Mouse (Mus musculus) thymus, adult 2 months (tissue): ENCODE results near the gene Zfp786. TPM values are rescaled to one million over a fixed set of nuclear protein-coding genes. Genes with fewer than 3 reads are reported as not detected.
A peak's percentile ranks its signal among the peaks of the same experiment; 100 is the strongest.
"Not testable (repeated sequence)": the region's sequence is repeated elsewhere in the genome, so short reads cannot be mapped to it uniquely, and the experiment has no call there.

Experiments used
- DNase-seq: peaks from one replicate; pipeline ENCODE4 v3.0.0; 2021
- H3K27ac ChIP-seq: fragments of 200-500 bp; 2 replicates; pipeline ENCODE4 v1.5.1; 2012; ENCODE audit warnings: low read length, control low read depth; ENCODE audit not compliant: control insufficient read depth, insufficient read depth
- H3K27me3 ChIP-seq: fragments of 200-500 bp; 2 replicates; pipeline ENCODE4 v1.6.1; 2012; ENCODE audit warnings: mild to moderate bottlenecking, low read length, moderate library complexity, mixed read lengths; ENCODE audit not compliant: control insufficient read depth, insufficient read depth
- H3K36me3 ChIP-seq: fragments of 200-500 bp; 2 replicates; pipeline ENCODE4 v1.6.1; 2012; ENCODE audit warnings: mild to moderate bottlenecking, low read length, moderate library complexity; ENCODE audit not compliant: control insufficient read depth, insufficient read depth
- H3K4me1 ChIP-seq: fragments of 200-500 bp; replicated peaks from 2 replicates; pipeline ENCODE4 v1.6.1; 2012; ENCODE audit warnings: low read length; ENCODE audit not compliant: control insufficient read depth, insufficient read depth
- H3K4me3 ChIP-seq: fragments of 200-500 bp; 2 replicates; pipeline ENCODE4 v1.5.1; 2012; ENCODE audit warnings: mild to moderate bottlenecking, low read length, control low read depth, moderate library complexity; ENCODE audit not compliant: control insufficient read depth, insufficient read depth
- CTCF ChIP-seq: fragments of 200-500 bp; IDR thresholded peaks from 2 replicates; pipeline ENCODE4 v1.5.1; 2012; ENCODE audit warnings: mild to moderate bottlenecking, control low read depth, low read length, moderate library complexity, borderline replicate concordance; ENCODE audit not compliant: control insufficient read depth, poor library complexity, insufficient read depth; ENCODE audit errors: extremely low read depth
- POLR2A ChIP-seq: fragments of 200-500 bp; IDR thresholded peaks from 2 replicates; pipeline ENCODE4 v1.6.1; 2012; ENCODE audit warnings: mild to moderate bottlenecking, low read length, control low read depth, moderate library complexity; ENCODE audit not compliant: control insufficient read depth, poor library complexity, insufficient read depth; ENCODE audit errors: extremely low read depth
- WGBS: fragments of 180-500 bp; shearing (Covaris S2); methylation state at CpG from one replicate; pipeline ENCODE4 v1.1.7; 2018; 5-methylcytosine and 5-hydroxymethylcytosine counted together
- polyA plus RNA-seq: library from polyadenylated mRNA; depleted of rRNA; stranded (reverse); fragments of >200 nt; gene quantifications from 2 replicates; pipeline ENCODE4 v1.2.3, GENCODE M21; 2012; rRNA removed

Gene Zfp786
- polyA plus RNA-seq, 1 experiment: 0.24 TPM

DNA sequence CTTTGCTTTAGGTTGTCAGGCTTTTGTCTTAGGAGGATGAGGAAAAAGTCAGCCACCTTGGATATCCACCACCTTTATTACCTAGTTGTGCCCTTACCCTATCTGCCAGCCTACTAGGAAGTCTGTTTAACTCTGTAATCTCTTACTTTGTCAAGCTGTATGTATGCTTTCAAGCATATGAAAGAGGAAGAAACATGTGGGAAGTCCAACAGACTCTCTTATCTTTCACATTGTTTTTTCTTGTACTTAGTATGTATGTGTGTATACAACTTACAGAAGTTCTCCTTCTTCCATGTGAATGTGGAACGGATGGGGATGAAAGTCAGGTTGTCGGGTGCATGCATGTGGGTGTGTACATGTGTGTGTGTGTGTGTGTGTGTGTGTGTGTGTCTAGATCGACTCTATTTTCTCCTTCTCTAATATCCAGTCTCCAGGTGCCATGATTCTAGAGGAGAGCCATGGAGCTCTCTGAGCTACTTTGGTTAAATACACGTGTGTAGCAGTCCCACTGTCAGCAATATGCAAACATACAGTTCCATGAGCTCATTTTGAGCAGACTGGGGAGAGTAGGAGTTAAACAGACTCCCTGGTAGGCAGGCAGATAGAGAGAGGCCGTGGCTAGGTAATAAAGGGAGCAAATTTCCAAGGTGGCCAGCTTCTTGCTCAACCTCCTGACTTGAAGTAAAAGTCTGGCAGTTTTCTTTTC is 45.8 kb downstream of the Zfp786 start:
- DNase-seq: no peak
- H3K4me3 ChIP-seq: no peak overlapping the region
- TF ChIP-seq CTCF: no peak
- TF ChIP-seq POLR2A: no peak
- WGBS: 88% methylated on average over 5 of the region's 5 CpGs
- H3K36me3 ChIP-seq: no peaks in the 10 kb centered on the region
- peaks cover 5% of the 10 kb centered on the region; the same call in 1 of the 2 replicates for H3K4me1 ChIP-seq
- no peak overlapping the region for H3K27ac ChIP-seq
- H3K27me3 ChIP-seq: no peaks in the 10 kb centered on the region

DNA sequence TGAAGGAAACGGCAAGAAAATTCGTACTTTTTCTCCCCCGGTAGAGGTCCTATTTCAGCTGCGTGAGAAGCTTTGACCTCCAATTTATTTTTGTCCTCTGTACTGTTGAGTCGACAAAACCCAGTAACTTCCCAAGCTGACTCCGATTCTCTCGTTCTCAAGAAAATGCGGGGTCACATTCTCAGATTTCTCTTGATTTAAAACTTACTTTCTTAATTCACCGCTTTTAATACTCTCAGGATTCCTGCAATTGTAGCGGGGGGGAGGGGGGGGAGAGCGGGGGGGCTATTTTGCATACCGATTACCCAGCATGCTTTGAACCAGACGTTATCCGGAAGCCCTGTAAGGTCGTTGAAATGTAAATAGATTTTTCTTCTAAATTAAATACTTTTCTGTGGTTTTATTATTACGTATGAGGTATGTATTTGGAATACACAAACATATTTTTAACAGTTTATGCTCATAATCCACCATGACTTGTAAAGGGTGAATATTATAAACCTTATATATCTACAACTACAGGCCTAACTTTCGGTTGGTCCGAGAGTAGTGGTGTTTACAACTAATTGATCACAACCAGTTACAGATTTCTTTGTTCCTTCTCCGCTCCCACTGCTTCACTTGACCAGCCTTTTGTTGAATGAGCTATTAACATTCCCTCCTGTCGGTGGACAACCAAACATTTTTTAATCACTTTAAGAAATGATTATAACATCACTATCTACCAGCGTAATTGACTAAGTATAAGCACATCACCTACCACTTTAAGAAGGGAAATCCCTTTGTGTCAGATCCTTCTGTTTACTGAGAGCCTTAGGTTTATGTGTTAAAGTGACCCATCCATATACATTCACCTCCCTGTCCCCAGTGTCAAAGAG is 49.3 kb downstream of the Zfp786 start:
- DNase-seq: peak; percentile 28
- Histone ChIP-seq H3K27me3 (no peaks in the 10 kb centered on the region), H3K27ac (no peak overlapping the region; the same call in 1 of the 2 replicates), H3K36me3 (no peaks in the 10 kb centered on the region), H3K4me3 (peak overlapping the region; percentile 26), H3K4me1 (no peaks in the 10 kb centered on the region)
- WGBS: 1% methylated on average over 21 of the region's 21 CpGs
- TF ChIP-seq POLR2A (no peak), CTCF (no peak)

DNA sequence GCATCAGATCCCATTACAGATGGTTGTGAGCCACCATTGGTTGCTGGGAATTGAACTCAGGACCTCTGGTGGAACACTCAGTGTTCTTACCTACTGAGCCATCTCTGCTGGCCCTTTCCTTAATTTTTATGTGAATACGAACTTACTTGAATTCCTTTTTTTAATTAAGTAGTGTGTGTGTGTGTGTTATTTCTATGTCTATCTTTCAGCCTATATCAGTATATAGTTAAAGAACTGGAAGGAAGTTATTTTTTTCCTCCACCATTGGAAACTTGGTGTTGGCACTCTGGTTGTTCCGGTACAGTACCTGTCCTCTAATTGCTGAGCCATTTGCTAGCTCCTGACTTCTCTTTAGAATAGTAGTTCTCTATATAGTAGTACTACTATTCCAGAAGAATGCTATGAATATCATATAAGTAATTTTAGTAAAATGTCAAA is 50.1 kb downstream of the Zfp786 start:
- Histone ChIP-seq H3K36me3 (no peaks in the 10 kb centered on the region), H3K27ac (no peak overlapping the region), H3K27me3 (no peaks in the 10 kb centered on the region), H3K4me3 (no peak overlapping the region), H3K4me1 (no peaks in the 10 kb centered on the region)
- DNase-seq: no peak
- TF ChIP-seq POLR2A (no peak), CTCF (no peak)
- 4% methylated on average over 2 of the region's 2 CpGs for WGBS

DNA sequence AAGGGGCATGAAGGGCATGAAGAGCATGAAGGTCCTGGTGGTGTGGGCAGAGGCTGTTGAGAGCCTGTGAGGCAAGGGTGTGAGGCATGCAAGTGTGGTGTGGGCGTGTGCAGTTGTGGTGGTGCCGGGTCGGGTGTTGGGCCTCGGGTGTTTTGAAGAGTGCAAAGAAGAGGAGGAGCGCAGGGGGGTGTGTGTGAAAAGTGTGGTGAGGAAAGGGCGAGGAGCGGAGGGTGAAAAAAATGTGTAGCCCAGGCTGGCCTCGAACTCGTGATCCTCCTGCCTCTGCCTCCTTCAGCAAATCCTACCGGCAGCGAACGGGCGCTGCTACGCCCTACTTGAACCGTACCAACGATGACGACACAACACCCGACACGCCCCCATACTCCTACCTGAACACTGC is 58.9 kb downstream of the Zfp786 start:
- not testable (repeated sequence) for H3K4me3 ChIP-seq, DNase-seq, H3K4me1 ChIP-seq, H3K27me3 ChIP-seq, H3K27ac ChIP-seq, H3K36me3 ChIP-seq
- 55% methylated on average over 9 of the region's 19 CpGs for WGBS

DNA sequence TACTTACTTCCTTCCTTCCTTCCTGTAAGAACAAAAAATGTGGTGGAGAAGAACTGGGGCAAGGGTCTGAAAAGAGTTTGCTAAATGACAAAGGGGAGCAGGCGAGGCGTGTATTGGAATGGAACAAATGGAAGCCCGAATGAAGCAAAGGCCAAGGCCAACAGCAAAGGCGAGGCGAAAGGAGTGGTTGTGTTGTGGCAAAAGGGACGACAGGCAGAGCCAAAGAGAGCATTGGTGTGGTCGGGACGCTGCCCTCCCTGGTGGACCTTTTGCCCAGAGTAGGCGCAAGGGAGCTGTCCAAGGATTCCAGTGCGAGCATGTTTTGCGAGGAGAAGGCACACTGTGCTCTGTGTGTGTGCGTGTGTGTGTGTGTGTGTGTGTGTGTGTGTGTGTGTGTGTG is 59.6 kb downstream of the Zfp786 start:
- DNase-seq, H3K4me3 ChIP-seq, H3K27me3 ChIP-seq, H3K4me1 ChIP-seq, H3K27ac ChIP-seq, H3K36me3 ChIP-seq: not testable (repeated sequence)
- 91% methylated on average over 12 of the region's 12 CpGs for WGBS

DNA sequence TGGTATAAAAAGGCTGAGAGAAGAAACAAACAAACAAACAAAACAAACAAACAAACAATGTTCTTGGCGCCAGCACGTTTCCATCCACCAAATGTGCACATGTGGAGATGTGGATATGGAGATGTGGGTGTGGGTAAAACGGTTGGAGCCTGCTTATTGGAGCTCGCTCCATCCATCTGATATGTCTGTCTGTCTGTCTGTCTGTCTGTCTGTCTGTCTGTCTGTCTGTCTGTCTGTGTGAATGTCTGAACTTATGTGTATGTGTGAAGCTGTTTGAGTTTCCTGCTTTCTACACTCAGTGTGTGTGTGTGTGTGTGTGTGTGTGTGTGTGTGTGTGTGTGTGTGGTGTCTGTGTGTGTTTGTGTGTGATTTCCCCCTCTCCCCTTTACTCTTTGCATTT is 60.8 kb downstream of the Zfp786 start:
- H3K4me1 ChIP-seq, H3K27me3 ChIP-seq, DNase-seq, H3K4me3 ChIP-seq, H3K27ac ChIP-seq, H3K36me3 ChIP-seq: not testable (repeated sequence)
- 85% methylated on average over 4 of the region's 4 CpGs for WGBS

Other genes with a start within 250 kb of the Zfp786 start
- 56.3 and 70.2 TPM in 2 replicates for gene Ezh2, start 235.5 kb downstream of the Zfp786 start, polyA plus RNA-seq
- 24.7 and 25.4 TPM in 2 replicates for gene Pdia4, start 17.4 kb downstream of the Zfp786 start, polyA plus RNA-seq
- gene Zfp398, start 4.8 kb upstream of the Zfp786 start, polyA plus RNA-seq: 26.5 and 32.0 TPM in 2 replicates
- gene Zfp282, start 46.3 kb upstream of the Zfp786 start, polyA plus RNA-seq: 13.8 and 15.0 TPM in 2 replicates
- gene Zfp212, start 89.6 kb upstream of the Zfp786 start, polyA plus RNA-seq: 25.3 and 26.4 TPM in 2 replicates
- 35.6 and 38.4 TPM in 2 replicates for gene Zfp956, start 122.5 kb upstream of the Zfp786 start, polyA plus RNA-seq
- 43.5 and 45.5 TPM in 2 replicates for gene Zfp777, start 218.0 kb upstream of the Zfp786 start, polyA plus RNA-seq